Mouse (Mus musculus) thymus, adult 2 months (tissue): ENCODE measurements at regions not wholly inside any gene's neighbourhood (a gene's known extent, or its start where the extent isn't known, plus 50 kb on each side); places are given as distances from the start of the nearest gene placed in this dataset.

ENCODE experiments used
- CTCF ChIP-seq: fragments of 200-500 bp; IDR thresholded peaks from 2 replicates; pipeline ENCODE4 v1.5.1; 2012; ENCODE audit warnings: mild to moderate bottlenecking, control low read depth, low read length, moderate library complexity, borderline replicate concordance; ENCODE audit not compliant: control insufficient read depth, poor library complexity, insufficient read depth; ENCODE audit errors: extremely low read depth
- POLR2A ChIP-seq: fragments of 200-500 bp; IDR thresholded peaks from 2 replicates; pipeline ENCODE4 v1.6.1; 2012; ENCODE audit warnings: mild to moderate bottlenecking, low read length, control low read depth, moderate library complexity; ENCODE audit not compliant: control insufficient read depth, poor library complexity, insufficient read depth; ENCODE audit errors: extremely low read depth

DNA sequence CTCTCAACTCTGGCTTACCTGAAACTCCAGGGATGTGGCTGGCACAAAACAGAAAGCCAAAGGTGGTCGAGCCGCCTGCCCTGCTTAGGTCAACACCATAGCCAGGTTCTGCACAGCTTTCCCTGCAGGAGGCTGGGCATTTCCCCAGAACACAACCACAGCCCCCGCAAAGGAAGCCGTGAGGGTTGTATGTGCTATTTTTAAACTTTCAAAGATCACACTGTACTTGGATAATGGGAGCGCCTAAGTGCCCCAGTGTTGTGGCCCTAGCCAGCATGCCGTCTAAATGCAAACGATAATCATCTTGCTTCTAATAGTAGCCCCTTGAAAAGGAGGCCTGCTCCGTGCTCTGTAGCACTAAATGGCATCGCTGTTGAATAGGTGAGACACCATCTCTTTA, 184.5 kb upstream of the Jarid2 start:
- TF ChIP-seq CTCF, result no peak
- no peak for TF ChIP-seq POLR2A
